Mouse (Mus musculus) kidney, adult 11 months (tissue): ENCODE data around the gene Nkapd1.
A peak's percentile ranks its signal among the peaks of the same experiment; 100 is the strongest.

Experiments used
- DNase-seq: peaks from one replicate; pipeline ENCODE4 v3.0.0; 2022

Gene Nkapd1

GRCm38 (mm10) chr9:50596973-50597372 lies 20.3 kb downstream of the Nkapd1 start:
- DNase-seq, result no peak

GRCm38 (mm10) chr9:50594794-50595417 lies 22.4 kb downstream of the Nkapd1 start:
- DNase-seq, result peak; percentile 60

GRCm38 (mm10) chr9:50593544-50593943 lies 23.7 kb downstream of the Nkapd1 start:
- DNase-seq, result no peak

- no peak for DNase-seq
These were observed 24.3 kb downstream of the Nkapd1 start for GRCm38 (mm10) chr9:50592955-50593354.

GRCm38 (mm10) chr9:50590856-50591518 lies 26.3 kb downstream of the Nkapd1 start:
- DNase-seq, result no peak

- DNase-seq, result no peak
These were observed 30.3 kb downstream of the Nkapd1 start for GRCm38 (mm10) chr9:50586955-50587354.

GRCm38 (mm10) chr9:50585145-50585818 lies 32.0 kb downstream of the Nkapd1 start:
- DNase-seq, result peak; percentile 81

- DNase-seq, result no peak
These were observed 36.9 kb downstream of the Nkapd1 start for GRCm38 (mm10) chr9:50580370-50580769.

- no peak for DNase-seq
These were observed 47.4 kb downstream of the Nkapd1 start for GRCm38 (mm10) chr9:50569599-50570525.

GRCm38 (mm10) chr9:50567881-50568280 lies 49.4 kb downstream of the Nkapd1 start:
- no peak for DNase-seq

- no peak for DNase-seq
These were observed 49.9 kb downstream of the Nkapd1 start for GRCm38 (mm10) chr9:50567372-50567771.

GRCm38 (mm10) chr9:50565940-50566339 lies 51.3 kb downstream of the Nkapd1 start:
- DNase-seq, result no peak

- no peak for DNase-seq
These were observed 52.1 kb downstream of the Nkapd1 start for GRCm38 (mm10) chr9:50565173-50565572.

GRCm38 (mm10) chr9:50561918-50562360 lies 55.3 kb downstream of the Nkapd1 start:
- DNase-seq, result no peak

GRCm38 (mm10) chr9:50561145-50561917 lies 55.9 kb downstream of the Nkapd1 start, which contains the start of gene Tex12:
TSS of gene Tex12 (minus strand) at chr9:50561325.
- no peak for DNase-seq
